Mouse (Mus musculus) E14TG2a.4 (cell line): ENCODE measurements at regions not wholly inside any gene's neighbourhood (a gene's known extent, or its start where the extent isn't known, plus 50 kb on each side); places are given as distances from the start of the nearest gene placed in this dataset.

Source experiments
- CTCF ChIP-seq: conservative IDR thresholded peaks from 2 replicates; pipeline ENCODE4 v1.5.1; 2014; ENCODE audit warnings: low read length
- NANOG ChIP-seq: IDR thresholded peaks from 2 replicates; pipeline ENCODE4 v1.6.1; 2014; ENCODE audit warnings: borderline replicate concordance, low read length, mixed read lengths

- no peak for TF ChIP-seq CTCF
- TF ChIP-seq NANOG, result no peak
Measured at GRCm38 (mm10) chrX:7435375-7436042, 59.9 kb upstream of the Usp27x start.
